Mouse (Mus musculus) embryonic facial prominence, embryonic 13.5 days (tissue): ENCODE data around the gene Kcnh1. TPM values are rescaled to one million over a fixed set of nuclear protein-coding genes. Genes with fewer than 3 reads are reported as not detected.
A peak's percentile ranks its signal among the peaks of the same experiment; 100 is the strongest.

Experiments
- ATAC-seq: fragments of 200-750 bp; cut with Nextera tagmentation; 2 replicates; pipeline ENCODE4 v1.8.0; 2017; ENCODE audit warnings: low read depth; ENCODE audit not compliant: insufficient number of reproducible peaks, insufficient read depth, low FRiP score, low TSS enrichment
- H3K27ac ChIP-seq: fragments of 300-500 bp; sonication (generic); 2 replicates; pipeline ENCODE4 v1.5.1; 2015; ENCODE audit warnings: moderate library complexity, mild to moderate bottlenecking, inconsistent platforms
- H3K27me3 ChIP-seq: fragments of 300-500 bp; sonication (generic); 2 replicates; pipeline ENCODE4 v1.6.1; 2015; ENCODE audit warnings: mild to moderate bottlenecking, inconsistent platforms
- H3K36me3 ChIP-seq: fragments of 300-500 bp; sonication (generic); 2 replicates; pipeline ENCODE4 v1.6.1; 2015; ENCODE audit warnings: mild to moderate bottlenecking, inconsistent platforms
- H3K4me1 ChIP-seq: fragments of 300-500 bp; sonication (generic); 2 replicates; pipeline ENCODE4 v1.6.1; 2015; ENCODE audit warnings: inconsistent platforms
- H3K4me2 ChIP-seq: fragments of 300-500 bp; sonication (generic); 2 replicates; pipeline ENCODE4 v1.6.1; 2015; ENCODE audit warnings: moderate library complexity, mild to moderate bottlenecking, inconsistent platforms
- H3K4me3 ChIP-seq: fragments of 300-500 bp; sonication (generic); 2 replicates; pipeline ENCODE4 v1.5.1; 2015; ENCODE audit warnings: mild to moderate bottlenecking, inconsistent platforms
- H3K9ac ChIP-seq: fragments of 300-500 bp; sonication (generic); 2 replicates; pipeline ENCODE4 v1.6.1; 2015; ENCODE audit warnings: mild to moderate bottlenecking, inconsistent platforms
- H3K9me3 ChIP-seq: fragments of 300-500 bp; sonication (generic); 2 replicates; pipeline ENCODE4 v1.6.1; 2016; ENCODE audit warnings: inconsistent platforms
- WGBS: fragments of 180-500 bp; shearing (Covaris S2); methylation state at CpG from one replicate; pipeline ENCODE4 v1.1.7; 2015; ENCODE audit warnings: mixed read lengths; 5-methylcytosine and 5-hydroxymethylcytosine counted together
- polyA plus RNA-seq: library from polyadenylated mRNA; unstranded; fragments of >200 nt; fragmentation: Nextera tagmentation; extraction: Ambion mirVana; gene quantifications from 2 replicates; pipeline ENCODE4 v1.2.1, GENCODE M21; 2015

Kcnh1 gene
- polyA plus RNA-seq, 1 experiment from 2014 or later = 1.3 TPM

- H3K9me3 ChIP-seq = no peaks in the 10 kb centered on the region
- H3K27me3 ChIP-seq = no peaks in the 10 kb centered on the region
- H3K36me3 ChIP-seq = no peaks in the 10 kb centered on the region
- ATAC-seq = no peak
- no peak overlapping the region for H3K9ac ChIP-seq
- peaks cover 2% of the 10 kb centered on the region; the same call in 1 of the 2 replicates for H3K4me1 ChIP-seq
- H3K27ac ChIP-seq = no peak overlapping the region
- no peak overlapping the region for H3K4me2 ChIP-seq
- 78% methylated on average over 14 of the region's 14 CpGs for WGBS
- H3K4me3 ChIP-seq = no peak overlapping the region
Observed at GRCm38 (mm10) chr1:192421377-192422166, 231.0 kb downstream of the Kcnh1 start.

GRCm38 (mm10) chr1:192431423-192431822 lies 240.8 kb downstream of the Kcnh1 start:
- Histone ChIP-seq H3K4me3 (no peak overlapping the region), H3K27me3 (no peaks in the 10 kb centered on the region), H3K36me3 (no peaks in the 10 kb centered on the region), H3K4me1 (no peaks in the 10 kb centered on the region), H3K9ac (no peak overlapping the region), H3K27ac (no peak overlapping the region), H3K4me2 (no peak overlapping the region), H3K9me3 (no peaks in the 10 kb centered on the region)
- 75% methylated on average over 2 of the region's 2 CpGs for WGBS
- ATAC-seq = no peak

DNA sequence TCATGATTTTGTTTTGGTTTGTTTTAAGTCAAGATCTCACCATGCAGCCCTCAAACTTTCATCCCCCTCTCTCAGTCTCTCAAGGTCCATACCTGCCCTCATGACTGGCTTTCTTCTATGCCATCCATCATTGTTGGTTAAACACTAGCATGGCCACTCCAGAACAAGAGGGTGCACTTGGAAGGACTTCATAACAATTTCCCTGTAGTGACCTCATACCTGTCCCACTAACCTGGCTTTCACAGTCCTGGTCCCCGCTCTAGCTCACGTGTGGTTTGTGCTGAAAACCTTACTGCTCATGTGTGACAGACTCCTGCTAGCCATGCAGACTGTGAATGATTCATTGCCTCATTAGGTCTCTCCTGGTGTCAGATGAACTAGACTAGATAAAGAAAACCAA lies 244.9 kb downstream of the Kcnh1 start:
- Histone ChIP-seq H3K4me2 (no peak overlapping the region), H3K9me3 (no peaks in the 10 kb centered on the region), H3K27ac (no peak overlapping the region), H3K27me3 (no peaks in the 10 kb centered on the region), H3K36me3 (no peaks in the 10 kb centered on the region), H3K4me1 (no peaks in the 10 kb centered on the region), H3K4me3 (no peak overlapping the region), H3K9ac (no peak overlapping the region)
- 85% methylated on average over 2 of the region's 2 CpGs for WGBS
- no peak for ATAC-seq

DNA sequence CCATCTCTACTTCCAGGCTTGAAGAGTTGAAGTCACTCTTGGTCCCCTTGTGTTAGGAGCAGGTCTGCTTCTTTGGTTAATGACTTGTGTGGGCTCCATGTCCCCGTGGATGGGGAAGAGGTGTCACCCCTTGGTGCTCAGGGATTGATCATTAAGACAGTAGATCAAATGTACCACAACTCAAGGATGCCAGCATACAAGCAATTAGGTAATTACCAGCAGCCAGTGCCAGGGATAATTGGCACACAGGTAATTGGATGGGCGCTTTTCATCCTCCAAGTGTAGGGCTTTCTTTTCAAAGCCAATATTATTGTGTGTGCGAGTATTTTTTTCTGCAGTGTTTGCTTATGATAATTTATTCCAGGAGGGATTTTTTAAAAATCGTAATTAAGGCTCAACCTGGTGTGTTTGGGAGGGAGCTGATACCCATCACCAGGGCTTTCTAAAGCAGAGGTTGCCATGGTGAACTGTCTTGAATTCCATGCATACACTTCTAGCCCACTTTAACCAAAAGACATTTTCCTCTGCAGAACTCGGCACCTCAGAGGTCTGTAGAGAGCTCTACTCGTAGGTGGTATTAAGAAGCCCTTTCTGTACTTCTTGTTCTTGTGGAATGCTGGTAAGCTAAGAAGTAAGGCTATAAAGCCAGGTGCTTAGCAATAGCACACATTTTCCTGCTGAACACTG lies 248.7 kb downstream of the Kcnh1 start:
- H3K27me3 ChIP-seq = no peaks in the 10 kb centered on the region
- no peaks in the 10 kb centered on the region for H3K9me3 ChIP-seq
- H3K36me3 ChIP-seq = no peaks in the 10 kb centered on the region
- 69% methylated on average over 6 of the region's 6 CpGs for WGBS
- no peak overlapping the region for H3K9ac ChIP-seq
- H3K4me1 ChIP-seq = peaks cover 13% of the 10 kb centered on the region
- H3K27ac ChIP-seq = no peak overlapping the region
- no peak overlapping the region for H3K4me3 ChIP-seq
- no peak for ATAC-seq
- H3K4me2 ChIP-seq = no peak overlapping the region

GRCm38 (mm10) chr1:192442772-192443445 lies 252.3 kb downstream of the Kcnh1 start:
- Histone ChIP-seq H3K27ac (no peak overlapping the region), H3K4me1 (peaks cover 38% of the 10 kb centered on the region), H3K9me3 (no peaks in the 10 kb centered on the region), H3K36me3 (no peaks in the 10 kb centered on the region), H3K4me2 (no peak overlapping the region), H3K27me3 (no peaks in the 10 kb centered on the region), H3K9ac (no peak overlapping the region), H3K4me3 (no peak overlapping the region)
- ATAC-seq = no peak
- 83% methylated on average over 5 of the region's 5 CpGs for WGBS

DNA sequence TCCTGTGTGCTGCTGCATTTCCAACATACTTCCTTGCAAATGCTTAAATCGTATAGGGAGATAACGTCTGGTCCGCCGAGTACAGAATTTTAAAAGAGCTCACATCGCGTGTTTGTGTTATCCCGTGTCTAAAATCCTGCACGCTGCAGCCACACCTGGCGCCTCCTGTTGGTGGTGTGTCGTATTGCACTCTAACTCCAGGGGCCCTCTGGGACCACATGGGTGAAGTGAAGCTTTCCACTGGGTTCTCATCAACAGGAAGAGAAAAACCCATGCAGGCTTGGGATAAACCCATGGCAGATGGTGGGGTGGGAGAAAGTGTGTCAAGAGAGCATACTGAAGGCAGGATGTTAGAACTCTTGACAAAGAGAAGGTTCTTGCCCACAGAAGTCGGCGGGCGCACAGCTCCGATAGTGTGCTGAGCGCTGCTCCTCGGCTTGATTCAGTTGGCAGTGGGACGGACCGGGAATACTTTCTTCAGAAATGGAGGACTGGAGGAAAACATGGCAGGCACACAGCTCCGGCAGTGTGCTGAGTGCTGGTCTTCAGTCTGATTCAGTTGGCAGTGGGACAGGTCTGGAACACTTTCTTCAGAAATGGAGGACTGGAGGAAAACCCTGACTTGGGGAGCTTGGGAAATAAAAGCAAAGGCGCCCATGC lies 253.6 kb downstream of the Kcnh1 start:
- H3K4me2 ChIP-seq = peak overlapping the region; percentile 7; the same call in 1 of the 2 replicates
- H3K4me3 ChIP-seq = no peak overlapping the region
- peaks cover 42% of the 10 kb centered on the region for H3K4me1 ChIP-seq
- H3K27me3 ChIP-seq = no peaks in the 10 kb centered on the region
- no peaks in the 10 kb centered on the region for H3K9me3 ChIP-seq
- WGBS = 73% methylated on average over 20 of the region's 20 CpGs
- H3K27ac ChIP-seq = peak overlapping the region; percentile 88
- no peak for ATAC-seq
- H3K9ac ChIP-seq = no peak overlapping the region
- H3K36me3 ChIP-seq = no peaks in the 10 kb centered on the region

GRCm38 (mm10) chr1:192444658-192445447 lies 254.3 kb downstream of the Kcnh1 start:
- WGBS = 42% methylated on average over 7 of the region's 7 CpGs
- peak overlapping the region; percentile 7; the same call in 1 of the 2 replicates for H3K4me2 ChIP-seq
- peak; percentile 83 for ATAC-seq

GRCm38 (mm10) chr1:192446158-192446557 lies 255.6 kb downstream of the Kcnh1 start:
- no peaks in the 10 kb centered on the region for H3K9me3 ChIP-seq
- no peak overlapping the region for H3K4me2 ChIP-seq
- no peak overlapping the region for H3K4me3 ChIP-seq
- H3K9ac ChIP-seq = no peak overlapping the region
- H3K36me3 ChIP-seq = no peaks in the 10 kb centered on the region
- WGBS = 40% methylated on average over 5 of the region's 5 CpGs
- no peak for ATAC-seq
- peaks cover 47% of the 10 kb centered on the region for H3K4me1 ChIP-seq
- peak overlapping the region; percentile 7; the same call in 1 of the 2 replicates for H3K27ac ChIP-seq
- no peaks in the 10 kb centered on the region for H3K27me3 ChIP-seq

More at GRCm38 (mm10) chr1:192444658-192445447, 254.3 kb downstream of the Kcnh1 start:
- H3K9ac ChIP-seq = no peak overlapping the region
- H3K27ac ChIP-seq = peak overlapping the region; percentile 88
- no peaks in the 10 kb centered on the region for H3K27me3 ChIP-seq
- no peak overlapping the region for H3K4me3 ChIP-seq
- H3K36me3 ChIP-seq = no peaks in the 10 kb centered on the region
- H3K4me1 ChIP-seq = peaks cover 45% of the 10 kb centered on the region
- H3K9me3 ChIP-seq = no peaks in the 10 kb centered on the region

DNA sequence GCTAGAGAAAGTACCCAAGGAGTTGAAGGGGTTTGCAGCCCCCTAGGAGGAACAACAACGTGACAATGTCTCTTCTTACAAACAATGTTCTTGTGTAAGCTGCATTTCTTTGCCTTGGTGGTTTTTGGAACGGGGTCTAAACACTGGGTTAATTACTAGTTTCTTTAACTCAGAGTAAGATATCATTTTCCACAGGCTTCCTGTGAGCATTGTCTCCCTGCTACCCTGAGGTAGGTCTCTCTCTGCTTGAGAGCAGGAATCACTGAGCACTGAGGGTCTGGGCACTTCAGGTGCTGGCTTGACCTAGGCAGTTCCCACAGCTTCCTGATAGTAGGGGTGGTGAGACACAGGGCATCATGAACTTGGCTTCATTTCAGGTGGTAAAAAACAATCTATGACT lies 257.1 kb downstream of the Kcnh1 start:
- H3K9ac ChIP-seq = no peak overlapping the region
- H3K9me3 ChIP-seq = no peaks in the 10 kb centered on the region
- WGBS = 38% methylated on average over 2 of the region's 2 CpGs
- no peak overlapping the region for H3K4me3 ChIP-seq
- no peaks in the 10 kb centered on the region for H3K36me3 ChIP-seq
- ATAC-seq = no peak
- no peaks in the 10 kb centered on the region for H3K27me3 ChIP-seq
- H3K4me2 ChIP-seq = no peak overlapping the region
- H3K27ac ChIP-seq = peak overlapping the region; percentile 55
- H3K4me1 ChIP-seq = peaks cover 47% of the 10 kb centered on the region

DNA sequence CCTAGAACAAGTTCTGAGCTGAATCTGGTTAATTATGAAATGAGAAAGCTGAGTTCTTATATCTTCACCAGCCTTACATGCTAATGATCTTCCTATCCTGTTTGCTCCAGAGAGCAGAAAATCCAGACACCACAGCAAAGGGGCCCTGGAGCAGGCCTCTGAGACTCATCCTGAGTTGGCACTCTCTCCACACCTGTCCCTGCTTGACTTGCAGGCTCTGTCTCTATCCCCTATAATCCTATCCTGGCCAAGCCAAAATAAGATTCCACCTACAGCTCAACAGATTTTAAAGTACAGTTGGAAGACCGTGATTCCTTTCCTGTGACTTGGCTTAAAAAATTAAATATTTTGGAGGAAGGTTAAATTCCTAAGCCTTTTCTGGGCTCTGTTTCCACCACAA lies 257.9 kb downstream of the Kcnh1 start:
- H3K4me3 ChIP-seq = no peak overlapping the region
- H3K9ac ChIP-seq = no peak overlapping the region
- ATAC-seq = no peak
- H3K4me1 ChIP-seq = peaks cover 42% of the 10 kb centered on the region
- no peak overlapping the region for H3K4me2 ChIP-seq
- 76% methylated on average over 1 of the region's 1 CpGs for WGBS
- no peaks in the 10 kb centered on the region for H3K27me3 ChIP-seq
- H3K36me3 ChIP-seq = no peaks in the 10 kb centered on the region
- H3K9me3 ChIP-seq = no peaks in the 10 kb centered on the region
- H3K27ac ChIP-seq = peak overlapping the region; percentile 55
